Mouse (Mus musculus): Measurements from ENCODE around the gene Midn.

DNA sequence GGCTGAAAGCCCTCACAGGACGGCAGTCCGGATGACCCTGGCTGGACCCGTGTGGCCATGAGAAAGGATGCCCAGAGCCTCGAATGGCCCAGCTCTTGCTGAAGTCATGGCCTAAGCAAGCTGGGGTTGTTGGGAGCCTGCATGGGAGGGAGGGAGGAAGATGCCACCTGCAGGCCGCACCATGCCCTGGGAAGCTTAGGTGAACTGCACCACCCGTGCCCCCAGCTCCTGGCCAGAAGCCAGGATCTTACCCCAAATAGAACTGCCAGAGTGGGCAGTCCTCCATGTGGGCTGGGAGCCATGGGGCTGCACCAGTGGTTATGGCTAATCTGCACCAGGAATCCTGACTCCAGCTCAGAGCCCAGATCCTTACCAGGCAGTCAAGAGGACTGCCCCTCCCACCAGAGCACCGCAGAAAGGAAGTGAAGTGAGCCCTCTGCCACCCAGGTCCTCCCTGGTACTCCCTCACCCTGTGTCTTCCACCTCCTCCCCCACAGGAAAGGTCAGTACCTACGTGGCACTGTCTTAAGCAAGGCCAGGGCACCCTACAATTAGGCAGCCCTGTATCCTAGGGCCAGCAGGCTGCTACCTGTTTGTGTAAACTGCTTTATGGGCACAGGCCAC, 14.7 kb upstream of the Midn start:
- no peak for TF ChIP-seq POLR2A (IDR thresholded peaks at IDR 0.05; ENCODE audit: control insufficient read depth, low read depth, low read length)
- no peak for TF ChIP-seq CTCF (IDR thresholded peaks at IDR 0.05; ENCODE audit: control insufficient read depth, insufficient read depth, insufficient replicate concordance, low read depth, low read length)

All from testis, adult 2 months (tissue).